Mouse (Mus musculus): ENCODE measurements around the gene Pik3cb. TPM values are rescaled to one million over a fixed set of nuclear protein-coding genes. Genes with fewer than 3 reads are reported as not detected.

Gene Pik3cb
- polyA plus RNA-seq, 1 experiment = 3.4 TPM

DNA sequence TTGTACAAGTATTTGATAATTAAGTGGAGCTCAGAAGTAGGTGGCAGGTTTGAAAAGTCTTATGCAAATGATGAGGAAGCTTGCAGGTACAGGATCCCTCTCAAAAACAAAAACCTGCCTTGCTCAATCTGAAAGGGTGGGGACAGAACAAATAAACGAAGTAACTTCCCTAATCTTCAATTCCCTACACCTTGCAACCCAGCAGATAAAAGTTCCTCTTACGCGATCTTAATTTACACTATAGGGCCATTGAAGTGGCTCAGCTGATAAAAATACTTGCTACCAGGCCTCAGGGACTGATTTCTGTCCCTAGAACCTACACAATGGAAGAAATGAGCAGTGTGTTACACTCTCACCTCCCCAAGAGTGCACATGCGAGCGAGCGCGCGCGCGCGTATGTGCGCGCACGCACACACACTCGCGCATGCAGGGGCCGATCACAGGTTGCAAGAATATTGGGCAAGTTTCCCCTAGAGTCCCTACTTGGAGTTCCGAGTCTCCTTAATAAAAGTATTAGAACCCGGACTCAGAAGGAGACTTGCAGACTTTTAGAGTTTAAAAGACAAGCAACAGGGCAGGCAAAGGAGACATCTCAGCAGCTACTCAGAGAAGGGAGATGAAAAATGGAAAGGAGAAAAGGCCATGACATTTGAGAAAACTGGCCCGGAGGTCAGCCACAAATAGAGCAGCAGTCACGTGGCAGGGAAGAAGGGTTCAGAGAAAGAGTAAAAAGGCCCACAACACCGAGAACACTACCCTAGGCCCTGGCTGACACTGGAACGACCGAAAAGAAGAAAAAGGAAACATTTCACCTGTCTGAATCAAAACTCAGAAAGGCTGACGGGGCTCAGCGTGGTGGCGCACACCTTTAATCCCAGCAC lies 6.7 kb upstream of the Pik3cb start:
- no peak overlapping the region for H3K4me3 ChIP-seq (ENCODE audit: insufficient read depth, poor library complexity, severe bottlenecking)

DNA sequence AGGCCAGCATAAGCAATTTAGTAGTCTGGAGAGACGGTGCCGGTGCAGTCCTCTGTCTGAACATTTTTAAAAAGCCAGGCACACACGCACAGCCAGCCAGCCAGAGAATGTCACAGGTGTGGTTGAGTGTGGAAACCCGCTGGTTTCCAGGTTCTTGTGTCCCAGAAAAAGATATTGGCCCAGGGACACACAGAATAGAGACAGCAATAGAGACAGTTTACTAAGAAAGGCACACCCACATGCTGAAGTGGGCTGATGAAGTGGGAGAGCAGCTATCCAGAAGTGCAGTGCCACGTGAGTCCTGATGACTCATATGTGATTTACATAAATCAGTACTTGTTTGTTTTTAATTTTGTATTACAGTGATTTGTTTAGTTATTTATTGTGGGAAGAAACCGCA lies 5.3 kb upstream of the Pik3cb start:
- Histone ChIP-seq H3ac (ENCODE audit: control insufficient read depth, insufficient read length, low read depth) (no peak overlapping the region), H3K27me3 (ENCODE audit: control insufficient read depth, insufficient read depth, insufficient read length) (no peaks in the 10 kb centered on the region), H3K36me3 (ENCODE audit: control insufficient read depth, insufficient read depth) (no peaks in the 10 kb centered on the region), H3K79me3 (ENCODE audit: low read depth) (no peaks in the 10 kb centered on the region), H3K4me3 (ENCODE audit: insufficient read depth, poor library complexity, severe bottlenecking) (no peak overlapping the region), H3K79me2 (ENCODE audit: control insufficient read depth, insufficient read depth) (no peaks in the 10 kb centered on the region)
- TF ChIP-seq MYOG (IDR thresholded peaks at IDR 0.05; ENCODE audit: control insufficient read depth, extremely low read depth, insufficient read length) = no peak
- peak; percentile 33 for TF ChIP-seq USF1 (IDR thresholded peaks at IDR 0.05; ENCODE audit: low read depth)

More for the DNA sequence above, 6.7 kb upstream of the Pik3cb start:
- Histone ChIP-seq H3K36me3 (ENCODE audit: control insufficient read depth, insufficient read depth) (no peaks in the 10 kb centered on the region), H3ac (ENCODE audit: control insufficient read depth, insufficient read length, low read depth) (no peak overlapping the region), H3K27me3 (ENCODE audit: control insufficient read depth, insufficient read depth, insufficient read length) (no peaks in the 10 kb centered on the region), H3K79me3 (ENCODE audit: low read depth) (no peaks in the 10 kb centered on the region), H3K79me2 (ENCODE audit: control insufficient read depth, insufficient read depth) (no peaks in the 10 kb centered on the region)
- TF ChIP-seq USF1 (IDR thresholded peaks at IDR 0.05; ENCODE audit: low read depth) = no peak
- no peak for TF ChIP-seq CTCF (IDR thresholded peaks at IDR 0.05; ENCODE audit: control insufficient read depth, insufficient read depth, insufficient read length)
- TF ChIP-seq CEBPB (IDR thresholded peaks at IDR 0.05; ENCODE audit: low read depth) = no peak
- TF ChIP-seq MYOD1 (IDR thresholded peaks at IDR 0.05; ENCODE audit: control insufficient read depth, insufficient read length, low read depth) = no peak
- no peak for TF ChIP-seq MAX (IDR thresholded peaks at IDR 0.05)
- TF ChIP-seq MYOG (IDR thresholded peaks at IDR 0.05; ENCODE audit: control insufficient read depth, extremely low read depth, insufficient read length) = no peak
- no peak for TF ChIP-seq FOSL1 (IDR thresholded peaks at IDR 0.05; ENCODE audit: insufficient read depth, low read length, poor library complexity, severe bottlenecking)

DNA sequence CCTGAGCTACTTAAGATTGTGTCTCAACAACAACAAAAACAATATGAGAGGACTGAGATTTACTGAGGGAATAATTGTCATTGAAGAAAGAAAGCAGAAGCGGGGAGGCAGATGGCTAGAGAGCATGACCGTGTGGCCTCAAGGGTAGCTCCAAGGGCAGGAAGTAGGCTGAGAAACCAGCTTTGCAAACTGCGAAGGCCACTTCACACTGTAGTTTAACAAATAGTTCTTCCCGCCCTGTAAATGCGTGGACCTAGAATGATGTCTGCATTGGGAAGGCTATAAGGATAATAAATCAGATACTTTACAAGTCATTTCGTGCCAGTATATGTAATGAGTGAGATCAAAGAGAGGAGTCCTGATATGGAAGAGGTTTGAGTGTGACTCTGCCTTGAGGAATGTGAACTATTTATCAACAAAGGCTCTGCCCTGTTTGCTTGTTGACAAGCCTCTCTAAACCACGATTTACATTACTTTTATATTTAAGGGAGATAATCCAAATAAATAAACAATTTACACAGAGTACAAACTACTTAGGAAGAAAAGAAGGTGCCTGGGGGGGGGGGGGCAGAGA lies 4.1 kb upstream of the Pik3cb start:
- H3K79me3 ChIP-seq (ENCODE audit: low read depth) = peaks cover under 1% of the 10 kb centered on the region
- no peaks in the 10 kb centered on the region for H3K27me3 ChIP-seq (ENCODE audit: control insufficient read depth, insufficient read depth, insufficient read length)
- no peak overlapping the region for H3K4me3 ChIP-seq (ENCODE audit: insufficient read depth, poor library complexity, severe bottlenecking)
- TF ChIP-seq FOSL1 (IDR thresholded peaks at IDR 0.05; ENCODE audit: insufficient read depth, low read length, poor library complexity, severe bottlenecking) (no peak), MYOD1 (IDR thresholded peaks at IDR 0.05; ENCODE audit: control insufficient read depth, insufficient read length, low read depth) (no peak), USF1 (IDR thresholded peaks at IDR 0.05; ENCODE audit: low read depth) (no peak), CTCF (IDR thresholded peaks at IDR 0.05; ENCODE audit: control insufficient read depth, insufficient read depth, insufficient read length) (no peak), MAX (IDR thresholded peaks at IDR 0.05) (no peak), CEBPB (IDR thresholded peaks at IDR 0.05; ENCODE audit: low read depth) (no peak), MYOG (IDR thresholded peaks at IDR 0.05; ENCODE audit: control insufficient read depth, extremely low read depth, insufficient read length) (no peak)
- H3K79me2 ChIP-seq (ENCODE audit: control insufficient read depth, insufficient read depth) = peaks cover 3% of the 10 kb centered on the region
- no peak overlapping the region for H3ac ChIP-seq (ENCODE audit: control insufficient read depth, insufficient read length, low read depth)
- no peaks in the 10 kb centered on the region for H3K36me3 ChIP-seq (ENCODE audit: control insufficient read depth, insufficient read depth)

DNA sequence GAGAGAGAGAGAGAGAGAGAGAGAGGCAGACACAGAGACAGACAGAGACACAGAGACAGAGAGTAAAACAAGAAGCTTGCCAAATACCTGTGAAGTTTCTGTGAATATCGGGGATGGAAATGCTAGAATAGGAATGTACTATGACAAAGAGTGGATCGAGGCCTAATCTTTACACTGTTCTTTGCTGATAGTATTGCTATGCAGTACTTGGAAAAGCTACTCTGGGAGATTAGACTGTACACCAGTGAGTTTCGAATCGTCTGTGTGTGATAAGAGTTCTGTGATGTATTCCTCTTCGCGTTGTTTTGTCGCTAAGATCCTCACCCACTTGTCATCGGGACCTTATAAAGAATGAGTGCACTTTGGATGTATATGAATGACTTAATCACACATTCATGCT lies 1.2 kb upstream of the Pik3cb start:
- H3K79me2 ChIP-seq (ENCODE audit: control insufficient read depth, insufficient read depth) = peaks cover 32% of the 10 kb centered on the region
- no peak overlapping the region for H3ac ChIP-seq (ENCODE audit: control insufficient read depth, insufficient read length, low read depth)
- no peaks in the 10 kb centered on the region for H3K27me3 ChIP-seq (ENCODE audit: control insufficient read depth, insufficient read depth, insufficient read length)
- peaks cover 29% of the 10 kb centered on the region for H3K79me3 ChIP-seq (ENCODE audit: low read depth)
- no peaks in the 10 kb centered on the region for H3K36me3 ChIP-seq (ENCODE audit: control insufficient read depth, insufficient read depth)
- TF ChIP-seq FOSL1 (IDR thresholded peaks at IDR 0.05; ENCODE audit: insufficient read depth, low read length, poor library complexity, severe bottlenecking) = no peak
- no peak for TF ChIP-seq CEBPB (IDR thresholded peaks at IDR 0.05; ENCODE audit: low read depth)
- TF ChIP-seq MYOD1 (IDR thresholded peaks at IDR 0.05; ENCODE audit: control insufficient read depth, insufficient read length, low read depth) = no peak
- no peak for TF ChIP-seq MAX (IDR thresholded peaks at IDR 0.05)
- TF ChIP-seq USF1 (IDR thresholded peaks at IDR 0.05; ENCODE audit: low read depth) = no peak
- no peak for TF ChIP-seq CTCF (IDR thresholded peaks at IDR 0.05; ENCODE audit: control insufficient read depth, insufficient read depth, insufficient read length)
- no peak for TF ChIP-seq MYOG (IDR thresholded peaks at IDR 0.05; ENCODE audit: control insufficient read depth, extremely low read depth, insufficient read length)
- H3K4me3 ChIP-seq (ENCODE audit: insufficient read depth, poor library complexity, severe bottlenecking) = no peak overlapping the region

DNA sequence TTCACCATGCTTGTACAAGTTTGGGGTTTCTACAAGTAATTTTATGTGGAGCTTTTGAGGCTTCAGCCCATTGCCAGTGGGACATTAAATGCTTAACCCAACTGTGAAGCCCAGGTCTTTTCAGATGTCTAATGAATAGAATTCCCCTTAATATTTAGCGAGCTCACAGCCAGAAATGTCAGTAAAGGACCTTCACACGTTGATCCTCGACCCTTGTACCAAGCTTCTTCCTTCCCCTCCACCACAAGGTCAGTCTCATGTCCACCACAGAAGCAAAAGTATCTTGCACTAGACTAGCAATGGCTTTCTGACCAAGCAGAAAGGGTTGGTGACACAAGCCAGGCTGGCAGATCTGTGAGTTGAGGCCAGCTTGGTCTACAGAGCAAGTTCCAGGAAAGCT lies 750 bp upstream of the Pik3cb start:
- no peaks in the 10 kb centered on the region for H3K36me3 ChIP-seq (ENCODE audit: control insufficient read depth, insufficient read depth)
- no peak overlapping the region for H3ac ChIP-seq (ENCODE audit: control insufficient read depth, insufficient read length, low read depth)
- H3K27me3 ChIP-seq (ENCODE audit: control insufficient read depth, insufficient read depth, insufficient read length) = no peaks in the 10 kb centered on the region
- no peak overlapping the region for H3K4me3 ChIP-seq (ENCODE audit: insufficient read depth, poor library complexity, severe bottlenecking)
- no peak for TF ChIP-seq CTCF (IDR thresholded peaks at IDR 0.05; ENCODE audit: control insufficient read depth, insufficient read depth, insufficient read length)
- TF ChIP-seq MYOD1 (IDR thresholded peaks at IDR 0.05; ENCODE audit: control insufficient read depth, insufficient read length, low read depth) = no peak
- no peak for TF ChIP-seq FOSL1 (IDR thresholded peaks at IDR 0.05; ENCODE audit: insufficient read depth, low read length, poor library complexity, severe bottlenecking)
- TF ChIP-seq USF1 (IDR thresholded peaks at IDR 0.05; ENCODE audit: low read depth) = no peak
- no peak for TF ChIP-seq MAX (IDR thresholded peaks at IDR 0.05)
- no peak for TF ChIP-seq MYOG (IDR thresholded peaks at IDR 0.05; ENCODE audit: control insufficient read depth, extremely low read depth, insufficient read length)
- no peak for TF ChIP-seq CEBPB (IDR thresholded peaks at IDR 0.05; ENCODE audit: low read depth)
- peaks cover 36% of the 10 kb centered on the region for H3K79me2 ChIP-seq (ENCODE audit: control insufficient read depth, insufficient read depth)
- H3K79me3 ChIP-seq (ENCODE audit: low read depth) = peaks cover 33% of the 10 kb centered on the region

Measured in C2C12 (cell line).